Mouse (Mus musculus) T-cell, adult 2 months (primary cell): Measurements from ENCODE around the gene Prnp.
A peak's percentile ranks its signal among the peaks of the same experiment; 100 is the strongest.

Experiments used
- DNase-seq: peaks from one replicate; pipeline ENCODE4 v3.0.0; 2022; ENCODE audit warnings: low spot score

Gene Prnp

DNA sequence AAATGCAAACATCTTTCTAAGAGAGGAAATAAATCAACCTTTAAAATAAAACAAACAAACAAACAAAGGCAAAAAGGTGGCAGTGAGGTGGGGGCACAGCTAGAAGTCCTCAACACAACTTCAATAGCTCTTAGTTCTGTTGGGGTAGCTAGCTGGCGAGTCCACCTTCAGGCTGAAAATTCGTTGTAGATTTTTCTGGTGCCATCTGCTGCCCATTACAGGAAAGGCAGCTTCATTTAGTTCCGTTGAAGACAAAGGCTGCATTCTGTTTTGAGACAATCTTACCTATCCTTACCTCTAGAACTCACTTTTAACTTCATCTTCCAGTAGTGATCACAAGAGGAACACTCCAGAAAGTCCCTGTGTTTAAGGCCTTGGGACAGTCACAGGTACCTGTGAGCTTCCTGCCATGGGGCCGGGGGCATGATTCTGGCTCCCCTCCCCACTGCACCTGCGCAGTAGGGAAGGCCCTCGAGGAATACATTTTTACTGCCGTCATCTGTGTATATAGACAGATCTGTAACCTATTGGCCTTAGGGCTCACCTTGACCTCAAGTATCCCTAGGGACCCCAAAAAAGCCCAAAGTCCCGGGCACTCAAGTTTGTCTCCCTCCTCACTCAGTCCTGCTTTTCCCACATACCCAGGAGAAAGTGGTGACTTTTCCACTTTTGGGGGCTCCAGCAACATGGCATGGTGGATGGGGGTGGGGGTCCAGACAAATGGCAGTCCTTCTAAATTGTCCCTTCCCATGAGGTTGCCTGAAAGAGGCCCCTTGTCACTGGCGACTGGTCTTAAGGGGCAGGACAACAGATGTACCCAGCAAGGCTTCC lies 40.3 kb downstream of the Prnp start:
- DNase-seq = peak; percentile 28

DNA sequence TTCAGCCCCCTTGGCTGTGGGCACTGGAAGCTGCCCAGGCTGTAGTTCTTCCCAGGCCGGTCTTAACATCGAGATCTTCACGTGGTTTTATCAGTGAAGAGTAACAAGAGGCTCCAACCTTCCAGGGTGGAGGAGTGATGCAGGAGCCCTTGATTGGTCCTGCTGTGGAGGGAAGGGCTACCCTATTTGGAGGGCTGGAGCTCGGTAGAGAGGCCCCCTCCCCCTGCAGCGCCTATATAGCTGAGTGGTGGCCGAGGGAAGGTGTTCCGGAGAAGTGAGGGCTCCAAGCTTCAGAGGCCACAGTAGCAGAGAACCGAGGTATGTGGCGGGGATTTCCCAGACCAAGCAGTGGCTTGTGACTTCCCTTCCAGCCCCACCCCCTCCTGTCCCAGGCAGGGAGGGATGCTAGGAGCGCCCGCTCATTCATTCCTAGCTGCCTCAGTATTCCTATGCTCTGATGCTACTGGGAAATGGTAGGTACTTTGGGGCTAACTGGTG lies 40.9 kb downstream of the Prnp start, which contains the start of gene Prnd:
TSS of gene Prnd (plus strand) at position 264 of the 498 bp plus-strand sequence.
- peak; percentile 52 for DNase-seq

DNA sequence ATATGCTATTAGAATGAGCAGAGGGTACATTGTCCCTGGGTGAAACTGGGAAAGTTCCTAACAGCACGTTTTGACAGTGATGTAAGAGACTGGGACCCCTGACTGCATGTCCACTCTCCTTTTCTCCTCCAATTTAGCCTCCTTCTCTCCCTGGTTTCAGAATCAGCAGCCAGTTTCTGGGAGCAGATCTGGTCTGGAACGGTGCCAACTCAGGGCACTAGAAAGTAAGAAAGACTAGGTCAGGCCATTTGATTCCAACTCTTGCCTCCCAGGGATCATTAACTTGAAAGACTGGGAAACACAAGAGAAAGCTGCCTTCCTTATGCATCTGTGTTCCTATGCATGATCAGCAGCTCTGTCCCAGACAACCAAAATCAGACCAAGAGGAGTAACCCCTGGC lies 42.7 kb downstream of the Prnp start:
- no peak for DNase-seq

- no peak for DNase-seq
Observed at GRCm38 (mm10) chr2:131952961-131953538, 43.3 kb downstream of the Prnp start.

DNA sequence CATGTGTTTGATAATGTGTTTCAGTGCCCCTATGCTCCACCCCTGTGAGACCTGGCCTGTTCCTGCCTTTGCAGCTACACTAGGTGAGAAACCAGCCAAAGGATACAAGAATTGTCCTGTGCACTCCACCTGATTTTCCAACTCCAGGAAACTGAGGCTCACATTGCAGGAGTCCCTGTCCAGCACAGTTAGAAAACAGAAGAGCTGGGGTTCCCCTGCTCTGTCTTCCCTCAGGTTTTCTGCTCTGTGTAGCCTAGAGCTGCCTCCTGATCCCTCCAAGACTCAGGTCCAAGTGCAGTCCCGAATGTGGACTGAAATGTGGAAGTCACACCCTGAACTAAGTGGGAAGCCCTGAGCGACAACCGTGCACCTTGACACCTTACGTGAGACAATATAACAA lies 44.0 kb downstream of the Prnp start:
- DNase-seq = no peak

DNA sequence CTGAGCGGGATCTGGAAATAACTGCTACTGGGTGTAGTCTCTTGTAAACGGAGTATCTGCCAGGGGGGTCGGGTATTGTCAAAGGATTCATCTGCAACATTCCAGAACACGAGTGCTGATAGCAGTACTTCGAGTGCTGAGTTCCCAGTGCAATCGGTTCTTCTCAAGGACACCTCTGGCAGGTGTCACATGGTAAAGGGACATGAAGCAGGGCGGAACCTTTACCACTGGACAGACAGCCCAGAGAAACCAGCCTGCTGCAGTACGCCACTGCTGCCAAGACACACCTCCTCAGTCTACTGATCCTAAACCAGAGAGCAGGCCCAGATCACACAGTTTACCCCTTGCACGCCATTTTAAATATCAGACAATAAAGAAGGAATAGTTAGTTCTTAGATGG lies 45.1 kb downstream of the Prnp start:
- no peak for DNase-seq

DNA sequence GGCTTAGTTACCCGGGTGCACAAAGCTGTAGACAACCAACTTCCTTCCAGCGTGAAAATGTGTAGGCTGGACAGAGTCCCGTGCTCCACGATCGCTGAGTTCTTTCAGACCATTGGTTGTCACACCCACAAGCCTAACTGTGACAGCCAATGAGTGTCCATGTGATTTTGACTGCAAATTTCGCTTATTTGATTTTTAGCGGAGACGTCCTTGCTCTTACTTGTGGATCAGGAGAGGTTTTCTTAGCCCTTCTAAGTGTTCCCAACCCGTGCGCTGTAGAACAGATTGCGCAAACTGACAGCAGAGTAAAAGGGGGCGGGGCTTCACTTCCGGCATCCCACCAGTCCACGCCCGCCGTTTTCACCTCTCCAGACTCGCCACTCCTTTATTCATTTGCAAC lies 45.5 kb downstream of the Prnp start:
- DNase-seq = peak; percentile 22

- no peak for DNase-seq
Observed at GRCm38 (mm10) chr2:131956336-131957256, 46.9 kb downstream of the Prnp start.

- DNase-seq = no peak
Observed at GRCm38 (mm10) chr2:131957731-131958222, 48.0 kb downstream of the Prnp start.

DNA sequence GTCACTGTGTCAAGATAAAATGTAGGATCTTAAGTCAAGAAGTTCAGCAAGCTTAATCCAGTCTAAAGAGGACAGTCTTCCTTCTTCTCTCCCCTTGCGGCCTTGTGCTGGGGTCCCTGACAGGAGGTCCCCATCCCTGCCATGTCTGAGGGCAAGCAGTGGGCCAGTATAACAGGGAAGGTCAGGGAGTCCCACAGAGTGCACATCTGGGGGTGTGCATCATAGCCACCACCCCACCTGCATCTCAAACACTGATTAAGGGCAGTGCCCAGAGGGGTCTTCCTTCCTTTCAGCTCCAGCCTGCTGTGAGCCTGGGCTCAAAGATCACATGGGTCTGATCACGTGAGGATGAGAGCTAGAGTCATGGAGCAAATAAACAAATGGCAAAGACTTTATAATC lies 51.9 kb downstream of the Prnp start:
- DNase-seq = no peak

- no peak for DNase-seq
Observed at GRCm38 (mm10) chr2:131970597-131970996, 60.9 kb downstream of the Prnp start.

DNA sequence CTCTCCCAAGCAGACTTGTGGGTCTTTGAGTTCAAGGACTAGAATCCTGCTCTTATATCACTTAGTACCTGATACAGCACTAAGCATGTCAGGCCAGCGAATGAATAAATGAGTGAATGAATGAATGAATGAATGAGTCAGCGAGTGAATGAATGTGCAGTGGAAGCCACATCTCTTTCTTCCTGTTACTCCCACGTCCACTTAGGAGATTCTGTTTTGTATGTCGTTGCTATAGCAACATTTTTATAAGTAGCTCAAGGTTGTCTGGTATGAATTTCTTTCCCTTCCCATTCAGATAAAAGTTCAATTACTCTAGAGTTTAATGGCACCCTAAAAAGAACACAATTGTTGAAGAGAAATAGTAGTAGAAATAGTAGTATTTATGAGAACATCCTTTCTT lies 61.4 kb downstream of the Prnp start:
- no peak for DNase-seq

DNA sequence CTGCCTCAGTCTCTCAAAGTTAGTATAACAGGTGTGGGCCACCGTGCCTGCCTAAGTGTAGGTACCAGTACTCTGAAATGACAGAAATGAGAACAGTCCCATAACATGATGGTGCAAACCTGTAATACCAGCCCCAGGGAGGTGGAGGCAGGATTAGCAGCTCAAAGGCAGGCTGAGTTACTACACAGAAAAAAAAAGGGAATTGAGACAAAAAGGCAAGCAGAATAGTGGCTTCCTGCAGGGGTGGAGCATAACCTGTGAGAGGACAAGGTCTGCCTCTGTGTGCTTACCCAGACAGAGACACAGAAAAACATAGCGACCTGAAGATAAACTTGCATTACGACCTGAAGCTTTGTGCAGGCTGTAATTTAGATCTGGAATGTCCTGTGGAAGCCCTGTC lies 66.9 kb downstream of the Prnp start:
- no peak for DNase-seq

DNA sequence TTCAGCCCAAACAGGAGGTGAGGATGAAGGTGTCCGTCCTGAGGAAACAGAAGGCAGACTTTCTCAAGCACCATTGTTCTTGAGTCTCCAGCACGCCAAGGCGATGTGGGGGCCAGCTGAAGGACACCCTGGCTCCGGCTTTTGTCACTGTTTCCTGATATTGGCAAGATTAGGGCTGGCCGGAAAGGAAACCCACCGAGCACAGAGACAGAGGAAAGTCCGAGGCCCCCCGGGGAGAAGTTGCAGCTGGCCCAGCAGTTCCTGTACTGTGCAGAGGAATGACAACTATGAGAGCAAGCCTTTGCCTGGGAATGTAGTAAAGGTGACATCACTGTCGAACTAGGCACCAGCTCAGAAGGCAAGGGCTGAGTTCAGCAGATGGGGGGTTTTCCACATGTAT lies 71.1 kb downstream of the Prnp start:
- no peak for DNase-seq

GRCm38 (mm10) chr2:131982546-131983196 lies 72.9 kb downstream of the Prnp start:
- peak; percentile 73 for DNase-seq

DNA sequence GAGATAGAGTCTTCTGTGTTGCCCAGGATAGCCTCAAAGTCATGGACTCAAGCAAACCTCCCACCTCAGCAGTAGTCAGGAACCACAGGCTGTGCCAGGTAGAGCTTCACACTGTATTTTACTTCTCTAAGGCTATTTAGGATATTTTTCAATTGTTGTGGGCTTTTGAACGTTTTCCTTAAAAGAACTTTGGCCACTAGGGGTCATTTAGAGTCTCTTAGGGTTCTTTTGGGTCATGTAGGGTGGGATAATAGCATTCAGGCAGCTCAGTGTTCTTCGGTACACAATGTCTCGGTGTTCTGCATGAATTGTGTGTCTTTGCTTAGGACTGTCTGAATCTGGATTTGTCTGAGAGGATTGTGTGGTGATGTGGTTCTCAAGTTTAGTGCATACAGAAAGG lies 78.2 kb downstream of the Prnp start:
- DNase-seq = no peak
